Mouse (Mus musculus) thymus, postnatal 36 days (tissue): ENCODE results near the gene Ubash3a.

Source experiments
- DNase-seq, 2 experiments: peaks; one replicate each; pipeline ENCODE4 v3.0.0; 2022; ENCODE audit warnings: mixed read lengths in 2 of 2

The Ubash3a gene

DNA sequence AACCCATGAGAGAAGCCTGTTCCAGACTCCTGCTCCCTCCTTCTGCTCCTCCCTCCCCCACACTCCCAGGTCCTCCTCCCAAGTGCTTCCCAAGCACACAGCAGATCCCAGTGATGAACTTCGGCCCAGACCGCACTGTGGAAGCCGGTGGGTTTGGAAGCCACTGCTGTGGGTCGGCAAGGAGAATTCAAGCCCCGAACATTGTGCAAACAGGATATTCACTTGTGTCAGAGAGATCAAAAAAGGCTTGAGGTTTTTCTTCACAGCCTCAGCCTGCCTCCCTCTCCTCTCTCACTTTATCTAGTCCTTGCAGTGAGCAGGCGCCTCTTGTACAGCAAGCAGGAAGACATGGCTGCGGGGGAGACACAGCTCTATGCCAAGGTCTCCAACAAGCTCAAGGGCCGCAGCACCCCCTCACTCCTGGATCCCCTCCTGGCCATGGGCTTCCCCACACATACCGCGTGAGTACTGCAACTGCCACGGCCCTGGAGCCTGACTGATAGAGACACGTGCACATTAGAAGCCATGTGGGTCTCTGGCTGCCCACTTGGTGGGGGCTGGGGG, at the start of gene Ubash3a:
Gene Ubash3a, plus strand, starts transcription at position 103 of the 564 bp plus-strand sequence.
- DNase-seq: peak; percentile 74 to 83

DNA sequence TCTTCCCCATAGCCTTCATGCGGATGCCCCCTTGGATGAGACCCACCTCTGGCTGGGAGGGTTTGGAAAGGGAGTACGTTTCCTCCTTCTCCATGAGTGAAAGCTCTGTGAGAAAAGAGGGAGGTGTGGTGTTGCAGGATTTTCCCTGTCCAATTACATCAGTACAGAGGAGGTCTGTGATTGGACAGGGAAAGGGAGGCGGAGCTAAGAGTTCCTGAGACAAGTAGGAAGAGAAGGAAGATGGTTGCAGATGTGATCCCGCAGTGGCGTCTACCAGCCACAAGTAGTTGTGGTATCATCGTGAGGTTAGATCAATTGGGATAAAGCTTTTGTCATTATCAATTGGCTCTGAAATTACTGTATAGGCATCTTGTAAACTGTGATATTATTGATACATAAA, 49.8 kb upstream of the Ubash3a start:
- DNase-seq: no peak

DNA sequence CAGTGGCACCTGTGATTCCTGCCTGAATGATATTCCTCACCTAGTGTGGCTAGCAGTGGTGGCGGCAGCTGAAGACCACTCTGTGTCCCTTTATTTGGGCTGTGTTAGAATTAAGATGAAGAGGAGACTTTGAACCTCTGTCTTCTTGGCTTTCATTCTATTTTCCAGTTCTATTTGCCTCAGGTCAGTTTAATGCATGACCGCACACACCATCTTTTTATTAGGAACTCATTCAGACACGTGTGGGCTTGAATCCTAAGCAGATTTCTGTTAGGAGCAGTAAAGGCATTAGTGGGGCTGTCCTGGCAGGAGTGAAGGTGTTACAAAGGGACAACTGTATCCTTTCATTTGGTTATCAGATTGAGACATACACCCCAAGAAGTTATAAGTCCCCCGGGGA, 47.4 kb upstream of the Ubash3a start:
- DNase-seq: no peak

DNA sequence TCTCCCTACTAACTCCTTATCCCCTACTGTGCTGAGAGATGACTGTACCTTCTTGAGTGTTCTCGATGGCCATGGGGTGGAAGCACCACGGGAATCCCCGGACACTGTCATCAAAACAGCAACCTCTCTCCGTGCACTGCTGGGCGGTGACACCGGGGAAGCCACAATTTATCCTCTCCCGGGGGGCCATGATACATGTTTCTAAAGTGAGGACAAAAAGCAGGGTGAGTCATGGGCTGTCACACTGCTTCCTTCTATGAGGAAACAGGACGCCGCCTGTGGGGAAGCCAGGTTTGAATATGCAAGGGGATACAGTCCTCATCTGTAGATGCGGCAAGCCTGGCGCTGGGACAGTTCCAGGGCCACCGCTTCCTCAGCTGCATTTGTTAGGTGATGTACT, 45.1 kb upstream of the Ubash3a start:
- peak in 1 of 2 experiments; percentile 41 for DNase-seq

DNA sequence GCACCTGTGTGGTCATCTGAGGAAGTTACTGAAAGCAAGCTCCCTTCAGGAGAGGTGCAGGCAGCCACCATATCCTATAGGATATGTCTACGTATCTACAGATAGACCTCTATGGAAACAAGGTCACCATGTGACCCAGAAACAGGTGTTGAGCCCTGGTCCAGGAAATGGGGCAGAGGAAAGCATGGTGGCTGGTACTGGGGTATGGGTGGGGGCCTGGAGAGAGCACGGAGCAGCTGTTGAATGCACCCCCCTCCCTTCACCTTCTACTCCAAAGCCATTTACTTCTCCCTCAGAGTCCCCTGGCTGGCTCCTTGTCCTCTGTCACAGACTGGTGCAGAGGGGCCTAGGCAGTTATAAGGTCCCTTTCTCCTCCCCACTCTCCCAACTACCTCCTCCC, 43.9 kb upstream of the Ubash3a start:
- DNase-seq: peak; percentile 58 to 83

DNA sequence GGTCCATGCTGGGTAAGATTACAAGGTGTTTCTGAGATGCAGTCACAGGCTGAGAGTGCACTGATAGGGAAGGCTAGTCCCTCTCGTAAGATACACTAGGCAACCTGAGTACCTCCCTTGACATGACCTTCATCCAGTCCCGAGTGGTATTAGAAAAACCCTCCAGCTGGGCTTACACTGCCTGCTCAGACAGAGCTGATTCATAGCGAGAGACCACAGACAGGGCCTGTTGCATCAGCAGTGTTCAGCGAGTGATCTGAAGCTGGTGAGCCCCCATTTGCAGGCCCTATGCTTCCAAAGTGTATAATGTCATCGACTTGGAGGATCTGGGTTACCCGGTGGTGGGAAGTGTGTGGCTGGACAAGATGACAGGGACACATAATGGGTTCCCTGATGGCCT, 42.5 kb upstream of the Ubash3a start, which contains the start of gene Tff1:
Gene Tff1, minus strand, starts transcription at position 151 of the 400 bp plus-strand sequence.
- no peak for DNase-seq

DNA sequence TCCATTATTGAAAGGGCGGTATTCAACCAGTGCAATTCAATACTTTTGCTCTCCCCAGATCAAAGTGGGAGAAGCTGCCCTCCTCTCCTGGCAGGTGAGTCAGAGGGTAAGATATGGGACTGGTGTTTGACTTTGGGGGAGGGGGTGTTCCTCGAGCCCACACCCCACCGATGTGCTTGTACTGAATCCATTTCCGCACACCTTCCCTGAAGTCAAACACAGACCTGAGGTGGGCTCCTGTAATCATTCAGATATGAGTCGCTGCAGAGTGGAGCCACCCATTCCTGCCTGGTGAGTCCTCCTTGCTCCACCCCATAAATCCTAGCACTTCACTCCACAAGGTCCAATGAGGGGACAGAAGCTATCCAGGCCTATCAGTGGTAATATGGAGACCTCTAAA, 37.9 kb upstream of the Ubash3a start:
- DNase-seq: no peak

DNA sequence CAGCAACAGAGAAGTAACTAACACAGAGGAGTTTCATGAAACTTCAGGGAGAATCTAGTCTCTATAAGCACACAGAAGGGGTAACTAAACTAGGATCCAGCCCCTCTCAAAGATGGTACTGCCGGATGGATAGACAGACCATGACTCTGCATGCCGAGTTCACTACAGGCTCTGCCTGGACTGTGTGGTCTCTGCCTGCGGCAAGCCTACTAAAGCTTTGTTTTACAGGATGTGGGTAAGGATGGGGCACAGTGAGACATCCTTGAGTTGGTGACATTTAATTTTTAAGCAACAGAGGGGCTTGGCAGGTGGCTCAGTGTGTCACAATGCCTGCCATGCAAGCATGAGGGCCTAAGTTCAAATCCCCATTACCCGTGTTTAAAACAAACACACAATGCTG, 31.4 kb upstream of the Ubash3a start:
- DNase-seq: peak; percentile 47 to 71

DNA sequence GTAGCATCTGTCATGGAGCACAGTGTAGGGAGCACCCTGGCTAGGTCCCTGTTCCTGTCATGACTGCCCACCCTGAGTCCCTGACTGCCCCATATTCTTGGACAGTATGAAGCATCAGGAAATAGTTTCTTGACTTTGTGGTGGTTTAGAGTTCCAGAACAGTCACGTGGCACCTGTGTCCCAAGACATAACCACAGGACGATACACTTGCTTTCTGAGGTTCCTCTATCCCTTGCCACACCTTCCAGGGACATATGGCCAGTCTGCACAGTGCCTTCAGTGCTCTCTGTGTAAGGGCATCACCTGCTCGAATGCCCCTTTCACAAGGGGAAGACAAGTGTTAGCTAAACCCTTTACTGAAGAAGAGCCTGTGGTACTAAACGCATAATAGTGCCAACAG, 26.2 kb upstream of the Ubash3a start:
- DNase-seq: no peak

DNA sequence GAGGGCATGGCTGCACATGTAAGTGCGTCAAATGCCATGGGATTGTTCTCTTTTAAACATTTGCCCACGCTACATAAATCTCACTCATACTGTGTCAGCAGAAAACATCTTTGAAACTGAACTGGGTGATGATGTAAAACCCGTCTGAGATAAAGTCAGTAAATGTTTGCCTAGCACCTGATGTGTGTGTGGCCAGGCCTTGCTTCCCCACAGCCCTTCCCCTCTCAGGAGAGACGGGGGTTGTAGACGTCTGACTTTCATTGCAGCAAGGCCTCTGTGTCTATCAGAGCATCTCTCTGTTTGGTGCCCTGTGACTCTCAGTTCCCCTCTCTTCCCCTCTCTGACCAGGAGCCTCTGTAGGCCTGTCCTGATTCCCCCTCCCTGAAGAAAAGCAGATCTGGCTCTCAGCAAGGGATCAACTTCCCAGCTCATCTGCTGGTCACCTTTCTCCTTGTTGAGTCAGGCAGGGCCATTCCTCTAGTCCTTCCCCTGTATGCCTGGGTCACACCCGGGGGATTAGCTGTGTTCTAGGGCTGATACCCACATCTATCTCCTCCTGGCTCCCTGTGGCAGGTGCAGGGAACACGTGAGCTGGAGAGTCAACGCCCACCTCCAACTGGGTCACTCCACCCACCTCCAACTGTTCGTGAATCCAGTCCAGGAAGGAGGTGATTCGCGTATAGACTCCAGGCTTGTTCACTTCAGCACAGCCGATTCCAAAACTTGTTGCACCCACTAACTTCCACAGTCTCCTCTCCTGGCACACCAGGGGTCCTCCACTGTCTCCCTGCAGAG, 24.3 kb upstream of the Ubash3a start:
- DNase-seq: peak; percentile 29 to 63

DNA sequence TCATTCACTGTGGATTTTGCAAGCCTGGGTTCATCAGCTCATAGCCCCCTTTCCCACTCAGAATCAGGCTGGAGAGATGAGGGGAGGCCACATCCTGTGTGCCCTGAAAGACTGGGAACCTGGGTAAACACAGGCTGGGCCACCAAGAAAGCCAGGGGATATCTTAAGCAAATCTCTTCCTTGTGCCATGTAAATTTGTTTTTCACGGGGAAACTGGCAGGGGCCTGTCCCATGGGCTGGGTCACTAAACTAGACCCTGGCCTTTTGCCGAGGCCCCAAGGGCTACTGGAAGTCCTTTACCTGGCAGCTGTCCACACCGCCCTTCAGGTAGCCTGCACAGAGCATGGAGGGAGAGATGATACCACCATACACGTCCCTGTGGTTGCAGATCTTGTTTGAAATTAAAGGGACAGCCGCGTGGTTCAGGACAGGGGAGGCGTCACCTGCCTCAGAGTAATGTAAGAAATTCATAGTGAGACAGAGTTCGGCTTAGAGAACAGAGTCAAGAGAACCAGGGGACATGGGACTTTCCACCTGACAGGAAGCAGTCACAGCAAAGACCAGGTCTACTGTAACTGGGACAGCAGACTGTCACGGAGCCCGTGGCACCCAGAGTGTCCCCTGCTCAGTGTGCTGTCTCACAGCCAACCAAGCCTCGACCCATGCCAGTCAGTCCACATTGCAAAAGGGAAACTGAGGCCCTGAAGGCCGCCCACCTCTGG, 23.2 kb upstream of the Ubash3a start:
- peak in 1 of 2 experiments; percentile 38 for DNase-seq

DNA sequence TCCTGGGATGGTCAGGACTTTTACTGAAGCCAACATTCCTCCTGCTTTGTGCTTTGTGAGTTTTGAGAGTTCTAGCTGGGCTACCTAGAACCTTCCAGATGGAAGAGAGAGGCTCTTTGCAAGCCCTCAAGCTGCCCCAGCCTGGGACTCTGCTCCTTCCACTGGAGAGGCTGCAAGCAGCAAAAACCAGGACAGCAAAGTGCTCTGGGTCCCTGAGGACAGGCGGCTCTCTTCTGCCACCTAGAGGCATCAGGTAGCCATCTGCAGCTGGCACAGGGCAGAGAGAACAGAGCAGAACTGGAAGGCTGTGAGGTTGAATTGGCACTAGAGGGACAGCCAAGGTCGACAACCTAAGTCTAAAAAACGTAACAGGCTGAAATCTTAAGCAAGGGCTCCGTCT, 20.3 kb upstream of the Ubash3a start:
- DNase-seq: peak; percentile 78 to 81

DNA sequence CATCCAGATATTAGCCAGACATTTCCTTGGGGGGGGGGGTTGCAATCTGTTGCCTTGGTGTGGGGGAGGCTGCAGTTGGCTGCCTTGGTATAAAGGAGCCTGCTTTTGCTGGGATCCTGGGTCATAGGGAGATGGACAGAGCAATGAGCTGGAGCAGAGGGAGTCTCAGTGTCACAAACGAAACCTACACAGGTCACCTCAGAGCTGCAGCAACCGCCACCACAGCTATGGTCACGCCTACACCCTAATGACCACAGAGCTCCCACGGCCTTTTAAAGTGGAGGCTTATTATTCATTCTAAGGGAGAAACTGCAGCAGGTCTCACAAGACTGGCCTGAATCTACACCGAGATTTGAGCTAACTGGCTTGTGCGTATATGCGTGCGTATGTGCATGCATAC, 15.8 kb upstream of the Ubash3a start:
- DNase-seq: no peak

DNA sequence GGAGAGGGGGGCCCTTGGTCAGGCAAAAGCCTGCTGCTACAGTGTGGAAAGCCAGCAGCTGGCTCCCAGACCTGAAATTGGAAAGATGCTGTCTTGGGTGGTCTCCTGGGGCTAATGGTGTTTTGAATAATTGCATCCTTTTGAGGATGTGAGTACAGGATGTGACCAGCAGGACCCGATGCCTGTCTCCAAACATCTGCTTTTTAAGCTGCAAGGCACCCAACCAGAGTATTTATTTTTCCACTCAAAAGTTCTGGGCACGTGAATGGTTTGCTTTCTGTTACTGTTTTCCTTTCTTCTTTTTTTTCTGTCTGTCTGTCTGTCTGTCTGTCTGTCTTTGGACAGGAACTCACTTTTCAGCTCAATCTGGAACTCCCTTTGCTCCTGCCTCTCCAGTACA, 15.0 kb upstream of the Ubash3a start:
- no peak for DNase-seq

DNA sequence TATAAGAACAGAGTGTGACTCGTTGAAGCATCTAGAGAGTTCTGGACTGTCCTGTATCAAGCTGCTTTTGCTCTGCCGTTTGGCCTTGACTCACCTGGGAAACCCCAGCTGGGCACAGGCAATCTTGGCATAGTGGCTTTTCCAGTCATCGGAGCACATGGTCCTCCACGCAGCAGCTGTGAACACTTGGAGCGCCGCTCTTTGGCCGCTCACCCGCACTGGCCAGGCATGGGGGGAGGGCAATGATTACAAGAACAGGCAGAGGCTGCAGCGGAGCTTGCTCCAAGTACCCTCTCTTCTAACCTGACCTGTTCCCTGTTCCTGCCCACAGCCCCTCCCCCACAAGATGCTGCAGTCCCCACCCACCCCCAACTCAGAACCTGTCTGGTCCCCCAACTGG, 14.3 kb upstream of the Ubash3a start:
- DNase-seq: no peak

DNA sequence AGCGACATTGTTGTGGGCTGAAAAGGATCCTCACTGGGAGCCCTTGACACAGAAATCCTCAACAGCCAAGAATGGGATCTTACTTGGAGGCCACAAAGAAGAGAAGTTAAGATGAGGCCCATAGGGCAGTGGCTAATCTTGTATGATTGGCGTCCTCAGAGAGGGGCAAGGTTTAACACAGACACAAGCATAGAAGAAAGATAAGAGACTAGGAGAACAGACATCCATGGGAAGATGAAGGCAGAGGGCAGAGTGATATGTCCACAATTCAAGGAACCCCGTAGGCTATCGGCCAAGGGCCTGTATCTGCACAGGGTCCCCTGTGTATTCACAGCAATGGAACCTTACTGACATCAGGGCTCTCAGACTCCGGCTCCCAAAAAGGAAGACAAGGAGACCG, 12.5 kb upstream of the Ubash3a start:
- DNase-seq: no peak

DNA sequence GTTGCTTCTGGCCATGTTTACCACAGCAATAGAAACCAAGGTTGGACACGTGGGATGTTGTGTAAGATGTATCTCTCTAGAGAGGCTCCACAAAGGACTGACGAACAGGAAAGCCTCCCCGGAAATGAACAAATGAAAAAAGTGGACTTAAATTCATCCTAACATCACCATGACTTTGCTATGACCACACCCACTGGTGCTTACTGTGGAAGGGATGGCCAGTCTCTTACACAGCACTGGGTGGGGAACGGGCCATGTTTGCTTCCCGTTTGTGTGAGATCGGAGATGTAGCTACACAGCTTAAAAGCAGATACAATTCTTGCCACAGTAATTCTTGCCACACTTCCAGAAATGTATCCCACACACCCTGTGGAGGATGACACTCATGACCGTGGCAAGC, 11.4 kb upstream of the Ubash3a start:
- no peak for DNase-seq

DNA sequence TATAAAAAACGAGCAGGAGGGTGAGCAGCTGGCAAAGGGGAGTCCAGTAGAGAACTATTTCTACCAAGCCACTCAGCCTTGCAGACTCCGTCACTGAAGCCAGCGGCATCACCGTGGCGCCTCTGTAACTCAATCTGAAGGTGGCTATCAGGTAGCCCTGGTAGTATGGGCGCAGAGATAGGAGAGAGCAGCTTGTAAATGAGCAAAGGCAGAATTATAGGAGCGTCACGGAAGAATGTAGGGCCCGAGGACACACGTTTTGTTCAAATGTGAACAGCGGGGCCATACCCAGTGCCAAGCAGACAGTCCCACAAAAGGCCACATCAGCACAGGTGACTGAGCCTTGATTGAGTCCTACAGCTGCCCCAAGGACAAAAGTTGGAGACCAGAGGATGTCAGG, 8.8 kb upstream of the Ubash3a start, which contains the start of gene Tmprss3:
Gene Tmprss3, minus strand, starts transcription at position 101 of the 400 bp plus-strand sequence.
- DNase-seq: no peak

DNA sequence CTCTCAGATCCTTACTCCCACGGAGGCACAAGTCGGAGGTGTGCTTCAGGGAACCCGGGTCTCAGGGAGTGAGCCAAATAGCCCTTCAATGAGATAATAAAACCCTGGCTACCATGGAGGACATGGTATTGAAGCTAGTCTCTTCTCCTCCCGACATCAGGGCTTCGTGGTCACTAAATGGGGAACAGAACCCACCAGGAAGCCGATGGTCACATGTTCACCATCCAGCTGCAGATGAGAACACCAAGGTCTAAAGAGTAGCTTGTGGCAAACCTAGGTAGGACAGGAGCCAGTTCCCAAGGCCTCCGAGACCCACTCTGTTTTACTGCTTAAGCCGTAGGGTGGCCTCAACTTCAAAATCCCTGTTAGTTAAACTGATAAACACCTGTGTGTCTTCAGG, 981 bp downstream of the Ubash3a start:
- peak in 1 of 2 experiments; percentile 22 for DNase-seq

DNA sequence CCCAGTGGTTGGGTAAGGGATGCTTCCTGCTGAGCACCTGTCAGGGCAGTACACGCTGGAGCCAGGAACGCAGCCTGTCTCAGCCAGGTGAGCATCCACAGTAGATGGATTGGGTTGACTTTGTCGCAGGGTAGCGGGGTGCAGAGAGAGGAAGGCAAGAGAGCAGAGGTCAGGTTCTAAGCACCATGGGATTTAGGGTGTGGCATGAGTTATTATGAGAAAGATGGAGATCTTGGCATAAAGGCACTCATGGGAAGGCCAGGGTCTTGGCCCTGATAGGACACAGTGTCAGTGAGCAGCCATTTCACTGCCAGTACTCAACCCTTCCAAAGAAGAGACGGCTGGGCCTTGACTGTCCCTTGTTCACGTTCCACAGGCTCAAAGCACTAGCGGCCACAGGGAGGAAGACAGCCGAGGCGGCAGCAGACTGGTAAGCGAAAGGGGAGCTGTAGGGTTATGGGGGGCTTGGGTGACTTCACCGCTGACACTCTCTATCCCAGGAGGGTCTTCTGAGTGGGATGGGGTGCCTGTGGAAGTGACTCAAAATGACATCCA, 1.8 kb downstream of the Ubash3a start:
- DNase-seq: peak in 1 of 2 experiments; percentile 42

DNA sequence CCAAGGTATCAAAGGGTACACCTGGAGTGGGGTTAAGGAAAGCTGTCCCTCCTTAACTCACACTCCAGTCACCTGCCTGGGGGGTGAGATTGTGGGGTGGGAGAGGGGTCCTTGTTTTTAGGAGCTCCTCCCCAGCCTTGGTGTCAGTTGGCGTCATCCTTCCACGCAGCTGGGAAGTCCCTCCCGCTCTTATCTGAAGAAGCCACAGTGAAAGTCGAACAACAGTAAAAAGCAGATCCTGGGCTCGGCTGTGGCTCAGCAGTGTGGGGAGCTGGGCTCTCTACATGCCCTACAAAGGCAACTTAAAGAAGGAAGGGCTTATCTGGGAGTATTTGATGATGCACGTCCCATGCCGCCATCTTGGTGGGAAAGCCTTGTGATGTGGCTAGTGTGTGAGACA, 2.6 kb downstream of the Ubash3a start:
- peak in 1 of 2 experiments; percentile 25 for DNase-seq

DNA sequence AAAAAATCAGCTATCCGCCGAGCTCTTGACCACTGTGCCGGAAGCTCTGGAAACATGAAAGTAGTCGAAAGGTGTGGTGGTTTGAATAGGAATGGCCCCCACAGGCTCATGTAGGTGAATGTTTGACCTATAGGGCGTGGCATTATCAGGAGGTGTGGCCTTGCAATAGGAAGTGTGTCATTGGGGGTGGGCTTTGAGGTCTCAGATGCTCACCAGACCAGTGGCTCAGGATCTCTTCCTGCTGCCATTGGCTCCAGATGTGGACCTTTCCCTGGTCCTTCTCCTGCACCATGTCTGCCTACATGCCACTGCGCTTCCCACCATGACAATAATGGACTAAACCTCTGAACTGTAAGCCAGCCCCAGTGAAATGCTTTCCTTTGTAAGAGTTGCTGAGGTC, 4.2 kb downstream of the Ubash3a start:
- no peak for DNase-seq
